27 mouse cellular contexts compared by ENCODE assay signal in genomic region chr15:98863451-98863958, GRCm38 (mm10). TPM values are rescaled to one million over a fixed set of nuclear protein-coding genes. Genes with fewer than 3 reads are reported as not detected.
DNase-seq lines count a peak whose midpoint lies in the region; ATAC-seq and TF ChIP-seq lines count a peak whose summit lies in the region.
"Had no signal": no experiment of that assay in that cellular context is flagged by ENCODE, and none has a peak within 500 bp of the region (broad histone marks: within the 10 kb centered on the region; RNA-seq: fewer than 3 reads in every experiment).

No protein-coding gene starts in this region.

- H3K4me2 ChIP-seq in intestine, postnatal 0 days (replicated peaks; ENCODE audit: low read depth): no peak overlapping the region
- no peak overlapping the region for H3K4me2 ChIP-seq in intestine, embryonic 16.5 days (ENCODE audit: low read depth, low read length)
- H3K4me2 ChIP-seq: embryonic facial prominence, embryonic 12.5 days; forebrain, embryonic 13.5 days had no signal

- peaks cover 83% of the 10 kb centered on the region for H3K36me3 ChIP-seq in intestine, postnatal 0 days (ENCODE audit: control insufficient read depth, insufficient read depth)
- H3K36me3 ChIP-seq in intestine, embryonic 16.5 days (ENCODE audit: control insufficient read depth, insufficient read depth, low read length): peaks cover 38% of the 10 kb centered on the region

- ATAC-seq in intestine, postnatal 0 days: no peak
- ATAC-seq in intestine, embryonic 16.5 days: no peak
- ATAC-seq: activated CD4-positive, CD25-positive, alpha-beta regulatory T cell, adult 4 months; CD4-positive, CD25-positive, alpha-beta regulatory T cell, adult 4 months; forebrain, embryonic 13.5 days; Patski had no signal

- H3K27me3 ChIP-seq in intestine, postnatal 0 days (replicated peaks; ENCODE audit: control insufficient read depth, insufficient read depth, low read length): no peaks in the 10 kb centered on the region
- H3K27me3 ChIP-seq in intestine, embryonic 16.5 days (replicated peaks; ENCODE audit: control insufficient read depth, insufficient read depth, low read length): no peaks in the 10 kb centered on the region
- H3K27me3 ChIP-seq: CH12.LX; embryonic facial prominence, embryonic 12.5 days; forebrain, embryonic 13.5 days; Patski had no signal

- no peak overlapping the region for H3K4me3 ChIP-seq in intestine, postnatal 0 days (ENCODE audit: low read depth, low read length)
- no peak overlapping the region for H3K4me3 ChIP-seq in intestine, embryonic 16.5 days (ENCODE audit: low read length)
- H3K4me3 ChIP-seq: embryonic facial prominence, embryonic 12.5 days; forebrain, embryonic 13.5 days had no signal

- DNase-seq in gastrocnemius, postnatal 14 days: peak; percentile 3
- no peak for DNase-seq in gastrocnemius, adult 18-20 months (ENCODE audit: low spot score)
- peak; percentile 91 for DNase-seq in heart, adult 11 months
- no peak for DNase-seq in heart, adult 9 months (ENCODE audit: low spot score in 2 of 2)
- peak; percentile 10 for DNase-seq in urinary bladder, postnatal 10 days (ENCODE audit: low spot score)
- DNase-seq in urinary bladder, postnatal 14 days (ENCODE audit: low spot score): no peak
- DNase-seq: adrenal gland, adult 8-10 months; adrenal gland, postnatal 14 days; adrenal gland, postnatal 36 days; B cell, adult 2 months; cerebellum, adult 11-12 months; cerebellum, adult 9-10 months; cerebellum, postnatal 10 days; cerebellum, postnatal 25 days had no signal

- H3K9ac ChIP-seq in intestine, postnatal 0 days (ENCODE audit: low read depth, low read length): no peak overlapping the region
- H3K9ac ChIP-seq in intestine, embryonic 16.5 days (ENCODE audit: low read depth, low read length): no peak overlapping the region
- H3K9ac ChIP-seq: embryonic facial prominence, embryonic 12.5 days; forebrain, embryonic 13.5 days had no signal

- no peaks in the 10 kb centered on the region for H3K9me3 ChIP-seq in intestine, postnatal 0 days (ENCODE audit: control insufficient read depth)
- H3K9me3 ChIP-seq in intestine, embryonic 16.5 days (ENCODE audit: control insufficient read depth, low read length): no peaks in the 10 kb centered on the region
- H3K9me3 ChIP-seq: embryonic facial prominence, embryonic 10.5 days; embryonic facial prominence, embryonic 12.5 days; forebrain, embryonic 13.5 days; G1E had no signal

- H3K4me1 ChIP-seq in intestine, postnatal 0 days (replicated peaks; ENCODE audit: control insufficient read depth, insufficient read depth, low read length): 0 out of 2 replicates have a peak, but pooled peaks cover 4% of the 10 kb centered on the region
- H3K4me1 ChIP-seq in intestine, embryonic 16.5 days (ENCODE audit: control insufficient read depth, insufficient read depth, low read length): peaks cover 7% of the 10 kb centered on the region

- 0 out of 2 replicates have a peak overlapping the region, but pooled peaks have one; percentile 15 for H3K27ac ChIP-seq in intestine, postnatal 0 days (ENCODE audit: low read depth, low read length)
- H3K27ac ChIP-seq in intestine, embryonic 16.5 days (ENCODE audit: low read length): no peak overlapping the region
- H3K27ac ChIP-seq: embryonic facial prominence, embryonic 10.5 days; embryonic facial prominence, embryonic 12.5 days; forebrain, embryonic 13.5 days had no signal

- 88% methylated on average over 12 of the region's 12 CpGs for WGBS in intestine, postnatal 0 days
- WGBS in intestine, embryonic 16.5 days: 86% methylated on average over 12 of the region's 12 CpGs

- intact Hi-C loops in gastrocnemius, postnatal 14 days (cut with DNase I; ENCODE audit: low total_unique reads): no loop called here

- TF ChIP-seq CTCF in intestine, postnatal 0 days (IDR thresholded peaks at IDR 0.05; ENCODE audit: low read depth): no peak

RNA-seq across cellular contexts. Expression of gene Kmt2d, which starts 7.5 kb away (rescaled TPM):
- 10 to 100 TPM; 40.2 to 40.8 TPM for total RNA-seq in gastrocnemius, postnatal 14 days (2021)
- 10 to 100 TPM; 43.2 to 50.1 TPM for total RNA-seq in gastrocnemius, adult 18-20 months (2021)
- polyA plus RNA-seq in intestine, postnatal 0 days (2015; fragmentation: Nextera tagmentation; extraction: Ambion mirVana): 5.3 and 6.5 TPM in 2 replicates
- polyA plus RNA-seq in intestine, embryonic 16.5 days (2015; fragmentation: Nextera tagmentation; extraction: Ambion mirVana): 7.7 and 7.9 TPM in 2 replicates

RNA-seq across cellular contexts. Expression of gene Rhebl1, which starts 30.8 kb away (rescaled TPM):
- 1 to 10 TPM; 1.1 to 2.0 TPM for total RNA-seq in gastrocnemius, postnatal 14 days (2021)
- 1 to 10 TPM; 1.3 TPM for total RNA-seq in gastrocnemius, adult 18-20 months (2021)
- 9.4 and 9.7 TPM in 2 replicates for polyA plus RNA-seq in intestine, postnatal 0 days (2015; fragmentation: Nextera tagmentation; extraction: Ambion mirVana)
- 11.3 and 12.3 TPM in 2 replicates for polyA plus RNA-seq in intestine, embryonic 16.5 days (2015; fragmentation: Nextera tagmentation; extraction: Ambion mirVana)

RNA-seq across cellular contexts. Expression of gene Prkag1, which starts 32.2 kb away (rescaled TPM):
- total RNA-seq in gastrocnemius, postnatal 14 days (2021): 10 to 100 TPM; 36.6 to 42.0 TPM
- 10 to 100 TPM; 48.1 to 49.6 TPM for total RNA-seq in gastrocnemius, adult 18-20 months (2021)
- 67.0 and 67.3 TPM in 2 replicates for polyA plus RNA-seq in intestine, postnatal 0 days (2015; fragmentation: Nextera tagmentation; extraction: Ambion mirVana)
- polyA plus RNA-seq in intestine, embryonic 16.5 days (2015; fragmentation: Nextera tagmentation; extraction: Ambion mirVana): 92.2 and 94.6 TPM in 2 replicates

RNA-seq across cellular contexts. Expression of gene Dhh, which starts 34.8 kb away (rescaled TPM):
- total RNA-seq in gastrocnemius, postnatal 14 days (2021): 1 to 10 TPM in 1 of 2 experiments, under 1 TPM in 1; 0.97 to 4.1 TPM
- 1 to 10 TPM in 1 of 2 experiments, under 1 TPM in 1; 0.75 to 1.5 TPM for total RNA-seq in gastrocnemius, adult 18-20 months (2021)
- 0.88 and 0.93 TPM in 2 replicates for polyA plus RNA-seq in intestine, postnatal 0 days (2015; fragmentation: Nextera tagmentation; extraction: Ambion mirVana)
- polyA plus RNA-seq in intestine, embryonic 16.5 days (2015; fragmentation: Nextera tagmentation; extraction: Ambion mirVana): 0.83 and 1.6 TPM in 2 replicates
- total RNA-seq: CH12.LX had no signal
- polyA plus RNA-seq: CD4-positive, CD25-positive, alpha-beta regulatory T cell, adult 4 months; G1E; Patski had no signal

RNA-seq across cellular contexts. Expression of gene Ddn, which starts 54.2 kb away (rescaled TPM):
- 1 to 10 TPM; 1.6 to 2.7 TPM for total RNA-seq in gastrocnemius, postnatal 14 days (2021)
- total RNA-seq in gastrocnemius, adult 18-20 months (2021): under 1 TPM; 0.36 to 0.57 TPM
- polyA plus RNA-seq in intestine, postnatal 0 days (2015; fragmentation: Nextera tagmentation; extraction: Ambion mirVana): 0.07 TPM in 1 of 2 replicates, not detected in the other
- not detected in 2 replicates for polyA plus RNA-seq in intestine, embryonic 16.5 days (2015; fragmentation: Nextera tagmentation; extraction: Ambion mirVana)
- total RNA-seq: adrenal gland, adult 18-20 months; adrenal gland, postnatal 14 days had no signal
- polyA plus RNA-seq: activated CD4-positive, CD25-positive, alpha-beta regulatory T cell, adult 4 months; CD4-positive, CD25-positive, alpha-beta regulatory T cell, adult 4 months; embryonic facial prominence, embryonic 10.5 days; embryonic facial prominence, embryonic 14.5 days; forebrain, embryonic 11.5 days; Patski had no signal

Comparison
In these comparisons a context has a peak if more than half of its experiments do, and no peak if none do; other contexts are left out.
1. DNase-seq: peak in gastrocnemius, postnatal 14 days (single experiment), heart, adult 11 months (single experiment) and urinary bladder, postnatal 10 days (single experiment); none in gastrocnemius, adult 18-20 months (single experiment), heart, adult 9 months (0 of 2) and urinary bladder, postnatal 14 days (single experiment).